Mouse (Mus musculus): ENCODE measurements around the gene Lbp. TPM values are rescaled to one million over a fixed set of nuclear protein-coding genes. Genes with fewer than 3 reads are reported as not detected.

Gene Lbp
- polyA plus RNA-seq, 1 experiment from 2014 or later: 4.9 TPM

- Histone ChIP-seq H3K4me1 (0 out of 2 replicates have a peak, but pooled peaks cover 5% of the 10 kb centered on the region), H3K36me3 (replicated peaks) (no peaks in the 10 kb centered on the region), H3K9me3 (no peaks in the 10 kb centered on the region), H3K27ac (no peak overlapping the region), H3K9ac (no peak overlapping the region), H3K4me2 (no peak overlapping the region), H3K4me3 (no peak overlapping the region), H3K27me3 (replicated peaks) (no peaks in the 10 kb centered on the region; the same call in 1 of the 2 replicates)
- ATAC-seq (replicated peaks): no peak
- WGBS: 71% methylated on average over 16 of the region's 16 CpGs
Observed at GRCm38 (mm10) chr2:158281497-158282205, 24.6 kb upstream of the Lbp start.

- H3K4me3 ChIP-seq: no peak overlapping the region
- 80% methylated on average over 7 of the region's 7 CpGs for WGBS
- no peak overlapping the region for H3K9ac ChIP-seq
- H3K27me3 ChIP-seq (replicated peaks): no peaks in the 10 kb centered on the region; the same call in 1 of the 2 replicates
- no peak overlapping the region for H3K27ac ChIP-seq
- ATAC-seq (replicated peaks): no peak
- H3K4me2 ChIP-seq: no peak overlapping the region
- no peaks in the 10 kb centered on the region for H3K9me3 ChIP-seq
- no peaks in the 10 kb centered on the region for H3K36me3 ChIP-seq (replicated peaks)
- 0 out of 2 replicates have a peak, but pooled peaks cover 5% of the 10 kb centered on the region for H3K4me1 ChIP-seq
Observed at GRCm38 (mm10) chr2:158283136-158283535, 23.2 kb upstream of the Lbp start.

- no peak overlapping the region for H3K9ac ChIP-seq
- 0 out of 2 replicates have a peak, but pooled peaks cover 5% of the 10 kb centered on the region for H3K4me1 ChIP-seq
- 89% methylated on average over 6 of the region's 6 CpGs for WGBS
- ATAC-seq (replicated peaks): no peak
- H3K4me3 ChIP-seq: no peak overlapping the region
- no peak overlapping the region for H3K4me2 ChIP-seq
- H3K27me3 ChIP-seq (replicated peaks): no peaks in the 10 kb centered on the region; the same call in 1 of the 2 replicates
- no peaks in the 10 kb centered on the region for H3K36me3 ChIP-seq (replicated peaks)
- no peak overlapping the region for H3K27ac ChIP-seq
- H3K9me3 ChIP-seq: no peaks in the 10 kb centered on the region
Observed at GRCm38 (mm10) chr2:158283771-158284170, 22.5 kb upstream of the Lbp start.

- no peaks in the 10 kb centered on the region for H3K36me3 ChIP-seq (replicated peaks)
- H3K9ac ChIP-seq: no peak overlapping the region
- ATAC-seq (replicated peaks): no peak
- no peak overlapping the region for H3K4me3 ChIP-seq
- no peaks in the 10 kb centered on the region for H3K9me3 ChIP-seq
- 24% methylated on average over 11 of the region's 11 CpGs for WGBS
- H3K27ac ChIP-seq: no peak overlapping the region
- H3K4me1 ChIP-seq: 0 out of 2 replicates have a peak, but pooled peaks cover 5% of the 10 kb centered on the region
- H3K4me2 ChIP-seq: no peak overlapping the region
- H3K27me3 ChIP-seq (replicated peaks): no peaks in the 10 kb centered on the region; the same call in 1 of the 2 replicates
Observed at GRCm38 (mm10) chr2:158284571-158284970, 21.7 kb upstream of the Lbp start.

- Histone ChIP-seq H3K9me3 (no peaks in the 10 kb centered on the region), H3K4me1 (0 out of 2 replicates have a peak, but pooled peaks cover 5% of the 10 kb centered on the region)
- WGBS: 78% methylated on average over 6 of the region's 6 CpGs
Observed at GRCm38 (mm10) chr2:158285655-158286054, 20.6 kb upstream of the Lbp start.

GRCm38 (mm10) chr2:158295700-158296099 lies 10.6 kb upstream of the Lbp start:
- H3K27me3 ChIP-seq (replicated peaks): no peaks in the 10 kb centered on the region
- ATAC-seq (replicated peaks): no peak
- H3K4me1 ChIP-seq: no peaks in the 10 kb centered on the region
- WGBS: 50% methylated on average over 9 of the region's 9 CpGs
- H3K36me3 ChIP-seq (replicated peaks): no peaks in the 10 kb centered on the region
- no peak overlapping the region for H3K4me2 ChIP-seq
- no peaks in the 10 kb centered on the region for H3K9me3 ChIP-seq
- H3K27ac ChIP-seq: no peak overlapping the region
- H3K9ac ChIP-seq: no peak overlapping the region
- no peak overlapping the region for H3K4me3 ChIP-seq

More at GRCm38 (mm10) chr2:158285655-158286054, 20.6 kb upstream of the Lbp start:
- Histone ChIP-seq H3K4me2 (no peak overlapping the region), H3K4me3 (no peak overlapping the region), H3K27me3 (replicated peaks) (no peaks in the 10 kb centered on the region; the same call in 1 of the 2 replicates), H3K27ac (no peak overlapping the region), H3K9ac (no peak overlapping the region), H3K36me3 (replicated peaks) (no peaks in the 10 kb centered on the region)
- no peak for ATAC-seq (replicated peaks)

GRCm38 (mm10) chr2:158299203-158299602 lies 7.1 kb upstream of the Lbp start:
- no peaks in the 10 kb centered on the region for H3K9me3 ChIP-seq

GRCm38 (mm10) chr2:158299731-158300130 lies 6.6 kb upstream of the Lbp start:
- H3K36me3 ChIP-seq (replicated peaks): no peaks in the 10 kb centered on the region
- H3K27ac ChIP-seq: no peak overlapping the region
- H3K4me3 ChIP-seq: no peak overlapping the region
- H3K4me2 ChIP-seq: no peak overlapping the region
- H3K27me3 ChIP-seq (replicated peaks): no peaks in the 10 kb centered on the region
- H3K9me3 ChIP-seq: no peaks in the 10 kb centered on the region
- WGBS: 72% methylated on average over 4 of the region's 4 CpGs
- H3K4me1 ChIP-seq: no peaks in the 10 kb centered on the region
- H3K9ac ChIP-seq: no peak overlapping the region
- no peak for ATAC-seq (replicated peaks)

More at GRCm38 (mm10) chr2:158299203-158299602, 7.1 kb upstream of the Lbp start:
- Histone ChIP-seq H3K4me3 (no peak overlapping the region), H3K27me3 (replicated peaks) (no peaks in the 10 kb centered on the region), H3K4me1 (no peaks in the 10 kb centered on the region), H3K4me2 (no peak overlapping the region), H3K9ac (no peak overlapping the region), H3K27ac (no peak overlapping the region), H3K36me3 (replicated peaks) (no peaks in the 10 kb centered on the region)
- WGBS: 76% methylated on average over 3 of the region's 3 CpGs
- ATAC-seq (replicated peaks): no peak

GRCm38 (mm10) chr2:158302807-158303206 lies 3.5 kb upstream of the Lbp start:
- Histone ChIP-seq H3K36me3 (replicated peaks) (no peaks in the 10 kb centered on the region), H3K4me3 (no peak overlapping the region), H3K27me3 (replicated peaks) (no peaks in the 10 kb centered on the region), H3K4me2 (no peak overlapping the region), H3K4me1 (no peaks in the 10 kb centered on the region), H3K9ac (no peak overlapping the region), H3K27ac (no peak overlapping the region), H3K9me3 (no peaks in the 10 kb centered on the region)
- ATAC-seq (replicated peaks): no peak
- WGBS: 89% methylated on average over 3 of the region's 3 CpGs

- 47% methylated on average over 6 of the region's 6 CpGs for WGBS
- no peak overlapping the region for H3K4me2 ChIP-seq
- no peak overlapping the region for H3K27ac ChIP-seq
- no peaks in the 10 kb centered on the region for H3K9me3 ChIP-seq
- H3K4me3 ChIP-seq: no peak overlapping the region
- no peak overlapping the region for H3K9ac ChIP-seq
- ATAC-seq (replicated peaks): no peak
- H3K27me3 ChIP-seq (replicated peaks): no peaks in the 10 kb centered on the region
- H3K4me1 ChIP-seq: no peaks in the 10 kb centered on the region
- H3K36me3 ChIP-seq (replicated peaks): no peaks in the 10 kb centered on the region
Observed at GRCm38 (mm10) chr2:158306696-158307049, 380 bp downstream of the Lbp start.

GRCm38 (mm10) chr2:158308276-158308675 lies 2.0 kb downstream of the Lbp start:
- no peak overlapping the region for H3K4me2 ChIP-seq
- no peak overlapping the region for H3K27ac ChIP-seq
- no peaks in the 10 kb centered on the region for H3K4me1 ChIP-seq
- H3K9ac ChIP-seq: no peak overlapping the region
- no peaks in the 10 kb centered on the region for H3K27me3 ChIP-seq (replicated peaks)
- no peak for ATAC-seq (replicated peaks)
- H3K36me3 ChIP-seq (replicated peaks): no peaks in the 10 kb centered on the region
- H3K4me3 ChIP-seq: no peak overlapping the region
- 54% methylated on average over 5 of the region's 5 CpGs for WGBS
- H3K9me3 ChIP-seq: no peaks in the 10 kb centered on the region

GRCm38 (mm10) chr2:158313089-158313488 lies 6.8 kb downstream of the Lbp start:
- Histone ChIP-seq H3K4me1 (peaks cover 5% of the 10 kb centered on the region), H3K36me3 (replicated peaks) (no peaks in the 10 kb centered on the region), H3K4me2 (no peak overlapping the region), H3K4me3 (no peak overlapping the region), H3K27me3 (replicated peaks) (no peaks in the 10 kb centered on the region), H3K9me3 (no peaks in the 10 kb centered on the region), H3K27ac (no peak overlapping the region), H3K9ac (no peak overlapping the region)
- ATAC-seq (replicated peaks): no peak
- WGBS: 86% methylated on average over 1 of the region's 1 CpGs

GRCm38 (mm10) chr2:158316371-158316770 lies 10.1 kb downstream of the Lbp start:
- no peak for ATAC-seq (replicated peaks)
- no peaks in the 10 kb centered on the region for H3K27me3 ChIP-seq (replicated peaks)
- no peak overlapping the region for H3K9ac ChIP-seq
- no peaks in the 10 kb centered on the region for H3K36me3 ChIP-seq (replicated peaks)
- 72% methylated on average over 8 of the region's 8 CpGs for WGBS
- H3K4me2 ChIP-seq: no peak overlapping the region
- H3K4me1 ChIP-seq: peaks cover 5% of the 10 kb centered on the region
- H3K4me3 ChIP-seq: no peak overlapping the region
- H3K9me3 ChIP-seq: no peaks in the 10 kb centered on the region
- H3K27ac ChIP-seq: no peak overlapping the region
